Mouse (Mus musculus) layer of hippocampus, postnatal 36 days (tissue): ENCODE results near the gene Vmn1r22. TPM values are rescaled to one million over a fixed set of nuclear protein-coding genes. Genes with fewer than 3 reads are reported as not detected.
"Not testable (repeated sequence)": the region's sequence is repeated elsewhere in the genome, so short reads cannot be mapped to it uniquely, and the experiment has no call there.

Source experiments
- DNase-seq, 2 experiments: peaks; one replicate each; pipeline ENCODE4 v3.0.0; 2022
- total RNA-seq, 2 experiments: library from RNA; stranded (reverse); gene quantifications; 2 replicates each; pipeline ENCODE4 v1.2.3; 2021

Vmn1r22 gene
- total RNA-seq = not detected

- no peak for DNase-seq
Measured at GRCm38 (mm10) chr6:57907928-57908327, at the start of gene Vmn1r22. Gene Vmn1r22, minus strand, starts transcription at chr6:57908028.

GRCm38 (mm10) chr6:57926738-57927137 lies 18.9 kb upstream of the Vmn1r22 start, which contains the start of gene Vmn1r23:
Gene Vmn1r23, minus strand, starts transcription at chr6:57926838.
- DNase-seq = no peak

- peak in 1 of 2 experiments; percentile 7 for DNase-seq
Measured at GRCm38 (mm10) chr6:57859043-57860042, 48.5 kb downstream of the Vmn1r22 start.

- not testable (repeated sequence) for DNase-seq
Measured at GRCm38 (mm10) chr6:57851177-57851576, 56.7 kb downstream of the Vmn1r22 start.

- no peak for DNase-seq
Measured at GRCm38 (mm10) chr6:57850286-57850685, 57.5 kb downstream of the Vmn1r22 start, which contains the start of gene Vmn1r21. Gene Vmn1r21, minus strand, starts transcription at chr6:57850343.

Other genes starting within 250 kb of the Vmn1r22 start
- gene Pyurf, start 215.9 kb downstream of the Vmn1r22 start, total RNA-seq = 1 to 10 TPM; 8.3 to 8.4 TPM
- gene Lancl2, start 205.5 kb downstream of the Vmn1r22 start, total RNA-seq = 10 to 100 TPM; 78.6 to 90.8 TPM
- gene Vopp1, start 82.9 kb downstream of the Vmn1r22 start, total RNA-seq = 10 to 100 TPM; 68.9 to 70.3 TPM
- not detected for gene Vmn1r21, start 57.7 kb downstream of the Vmn1r22 start, total RNA-seq
- gene Vmn1r23, start 18.8 kb upstream of the Vmn1r22 start, total RNA-seq = not detected
- not detected for gene Vmn1r24, start 53.5 kb upstream of the Vmn1r22 start, total RNA-seq
- gene Vmn1r25, start 72.8 kb upstream of the Vmn1r22 start, total RNA-seq = not detected
- gene Vmn1r26, start 107.1 kb upstream of the Vmn1r22 start, total RNA-seq = not detected